Mouse (Mus musculus) embryo, embryonic 11 days (tissue): ENCODE measurements at regions not wholly inside any gene's neighbourhood (a gene's known extent, or its start where the extent isn't known, plus 50 kb on each side); places are given as distances from the start of the nearest gene placed in this dataset.

Experiments
- DNase-seq: peaks from one replicate; pipeline ENCODE4 v3.0.0-alpha.2; 2015

DNA sequence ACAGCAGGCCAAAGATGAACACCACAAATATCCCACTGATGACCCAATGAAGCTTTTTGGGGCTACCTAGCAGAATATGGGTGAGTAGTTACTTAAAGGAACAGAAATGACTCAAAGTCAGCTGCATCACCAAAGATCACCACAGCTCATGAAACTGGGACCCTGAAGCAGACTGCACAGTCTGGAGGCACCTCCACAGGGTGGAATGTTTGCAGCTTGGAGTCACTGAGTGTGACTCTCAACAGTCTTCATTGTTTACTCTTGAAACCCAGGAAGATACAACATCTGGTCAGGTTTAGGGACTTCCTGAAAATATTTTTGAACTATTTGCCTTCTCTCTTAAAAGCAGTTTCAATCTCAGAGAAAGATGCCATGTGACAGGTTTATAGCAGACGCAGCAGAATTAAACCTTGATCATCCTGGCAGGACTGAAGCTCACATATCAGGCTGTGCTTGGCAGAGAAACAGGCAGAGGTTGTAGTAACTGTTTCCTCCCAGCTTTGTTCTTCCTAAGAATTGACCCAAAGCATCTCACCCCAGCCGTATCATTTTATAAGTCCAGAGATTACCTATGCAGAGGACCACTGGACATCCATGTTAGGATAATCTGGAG lies 944.1 kb upstream of the Adgrl4 start:
- DNase-seq, result peak; percentile 1

DNA sequence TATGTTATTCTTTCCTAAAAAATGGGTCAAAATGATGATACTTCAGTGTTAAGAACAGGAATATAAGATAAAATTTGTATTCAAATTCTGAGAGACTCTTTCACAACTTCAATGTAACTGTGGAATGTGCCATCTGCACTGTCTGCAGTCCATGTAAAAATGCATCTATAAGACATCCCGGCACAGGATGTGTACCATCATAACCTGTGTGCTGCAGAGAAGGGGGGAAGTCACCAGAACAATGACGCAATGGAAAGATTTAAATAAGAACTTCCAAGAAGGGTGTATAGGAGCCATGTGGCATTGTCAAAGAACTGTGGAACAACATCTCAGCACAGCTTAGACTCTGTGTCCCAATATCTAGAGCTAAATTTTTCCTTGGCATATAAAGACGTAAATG lies 906.7 kb upstream of the Adgrl4 start:
- DNase-seq, result no peak

DNA sequence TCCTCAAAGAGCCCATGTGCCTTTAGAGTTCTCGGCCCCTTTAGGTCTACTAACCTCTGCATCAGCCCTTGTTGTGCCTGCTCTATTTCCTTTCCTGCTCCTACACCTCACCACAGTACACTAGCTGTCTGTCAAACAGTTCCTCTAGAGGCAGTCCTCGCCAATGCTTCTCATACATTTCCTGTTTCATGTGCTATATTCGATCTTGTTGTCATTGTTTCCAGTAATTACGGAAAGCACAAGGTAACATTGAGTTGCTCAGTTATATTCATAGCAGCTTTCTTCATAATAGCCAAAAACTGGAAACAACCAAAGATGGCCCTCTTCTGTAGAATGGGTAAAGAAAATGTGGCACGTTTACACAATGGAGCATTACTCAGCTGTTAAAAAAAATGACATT lies 894.6 kb upstream of the Adgrl4 start:
- no peak for DNase-seq

DNA sequence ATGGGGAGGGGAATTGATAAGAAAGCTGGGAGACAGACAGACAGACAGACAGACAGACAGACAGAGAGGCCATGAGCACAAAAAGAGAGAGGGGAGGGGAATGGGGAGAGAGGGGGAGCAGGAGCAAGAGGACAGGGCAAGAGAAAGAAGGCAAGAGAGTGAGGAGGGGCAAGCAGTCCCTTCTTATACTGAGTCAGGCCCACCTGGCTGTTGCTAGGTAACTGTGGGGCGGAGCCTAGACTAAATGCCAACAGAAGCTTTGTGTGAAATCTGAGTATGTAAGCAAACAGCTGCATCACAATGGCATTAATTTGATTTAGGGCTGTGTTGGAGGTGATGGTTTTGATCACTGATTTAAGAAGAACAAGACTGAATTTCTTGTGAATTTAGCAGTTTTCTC lies 849.2 kb upstream of the Adgrl4 start:
- DNase-seq, result peak; percentile 17

DNA sequence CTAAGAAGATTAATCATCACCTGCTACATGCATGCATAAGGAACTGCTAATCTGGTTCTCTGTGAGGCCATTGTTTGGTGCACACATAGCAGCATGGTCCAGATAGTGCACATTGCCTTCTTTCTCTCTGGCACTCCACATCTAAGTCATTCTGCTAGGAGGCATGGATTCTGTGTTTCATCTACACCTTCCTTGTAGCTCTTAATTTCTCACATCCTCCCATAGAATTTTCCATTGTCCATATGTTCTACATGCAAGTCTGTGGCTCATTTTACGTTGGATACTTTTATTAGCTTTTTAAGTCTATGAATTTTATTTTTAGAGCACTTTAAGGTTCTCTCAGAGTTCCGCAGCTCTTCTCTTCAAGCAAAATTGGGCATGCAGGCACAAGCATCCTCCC lies 846.7 kb upstream of the Adgrl4 start:
- DNase-seq, result no peak

DNA sequence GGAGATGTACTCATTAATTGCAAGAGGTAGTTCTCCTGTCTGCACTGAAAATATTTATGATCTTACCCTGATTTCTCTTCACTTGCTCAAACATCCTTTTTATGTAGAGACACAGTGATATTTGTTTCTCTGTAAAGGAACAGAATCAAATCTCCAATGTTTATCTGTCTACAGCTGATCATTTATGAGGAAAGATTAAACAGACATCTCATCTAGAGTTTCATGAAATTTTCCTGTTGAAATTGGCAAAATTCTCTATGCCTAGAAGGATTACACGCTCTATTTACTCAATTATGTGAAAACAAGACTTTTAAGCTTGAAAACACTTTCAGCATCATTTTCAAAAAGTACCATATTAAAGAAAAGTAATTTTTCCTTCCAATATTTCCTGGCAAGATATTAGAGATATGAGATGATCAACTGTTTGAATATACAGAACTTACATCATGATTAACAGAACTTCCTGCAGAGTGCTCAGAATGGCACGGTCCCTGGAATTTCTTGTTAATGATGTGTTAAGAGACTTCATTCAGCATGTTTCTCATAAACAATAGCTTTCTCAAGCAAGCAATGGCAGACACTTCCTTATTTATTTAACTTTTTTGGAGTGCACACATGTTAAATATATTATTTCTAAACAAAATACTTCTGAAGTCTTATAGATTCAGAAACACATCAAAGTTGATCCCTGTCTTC lies 834.1 kb upstream of the Adgrl4 start:
- no peak for DNase-seq

DNA sequence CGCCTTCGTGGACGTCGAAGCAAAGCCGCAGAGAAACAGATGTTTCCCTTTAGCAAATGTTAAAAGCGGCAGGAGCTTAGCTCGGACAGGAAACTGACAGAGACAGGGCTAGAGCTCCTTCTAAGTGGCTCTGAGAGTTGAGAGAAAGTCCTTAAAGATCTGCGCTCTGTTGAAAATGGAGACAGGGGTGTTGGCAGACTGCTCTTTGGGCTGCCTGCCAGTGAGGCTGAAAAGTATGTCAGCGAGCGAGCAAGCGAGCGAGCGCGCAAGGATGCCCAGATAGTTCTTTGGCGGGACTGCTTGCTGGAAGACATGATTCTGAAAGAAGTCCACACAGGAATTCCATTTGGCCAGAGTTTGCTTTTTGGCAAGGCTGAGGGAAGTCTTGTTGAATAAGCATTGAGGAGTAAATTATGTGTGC lies 827.0 kb upstream of the Adgrl4 start:
- peak; percentile 28 for DNase-seq

DNA sequence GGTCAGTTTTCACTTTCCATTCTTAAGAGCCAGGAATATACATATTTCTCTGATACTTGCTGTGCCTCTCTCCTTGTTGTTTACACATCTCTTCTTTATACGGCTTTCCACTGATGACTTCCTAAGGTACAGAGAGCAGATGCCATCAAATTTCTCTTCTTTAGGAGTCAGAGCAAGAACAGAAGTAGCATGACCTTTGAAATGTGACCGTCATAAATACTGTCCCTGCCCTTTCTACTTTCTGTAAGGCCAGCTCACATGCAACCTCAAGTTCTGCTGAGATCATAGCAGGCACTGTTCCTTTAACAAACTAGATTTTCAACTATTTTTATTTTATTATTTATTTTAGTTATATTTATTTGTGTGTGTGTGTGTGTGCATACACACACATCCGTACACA lies 800.1 kb upstream of the Adgrl4 start:
- no peak for DNase-seq

DNA sequence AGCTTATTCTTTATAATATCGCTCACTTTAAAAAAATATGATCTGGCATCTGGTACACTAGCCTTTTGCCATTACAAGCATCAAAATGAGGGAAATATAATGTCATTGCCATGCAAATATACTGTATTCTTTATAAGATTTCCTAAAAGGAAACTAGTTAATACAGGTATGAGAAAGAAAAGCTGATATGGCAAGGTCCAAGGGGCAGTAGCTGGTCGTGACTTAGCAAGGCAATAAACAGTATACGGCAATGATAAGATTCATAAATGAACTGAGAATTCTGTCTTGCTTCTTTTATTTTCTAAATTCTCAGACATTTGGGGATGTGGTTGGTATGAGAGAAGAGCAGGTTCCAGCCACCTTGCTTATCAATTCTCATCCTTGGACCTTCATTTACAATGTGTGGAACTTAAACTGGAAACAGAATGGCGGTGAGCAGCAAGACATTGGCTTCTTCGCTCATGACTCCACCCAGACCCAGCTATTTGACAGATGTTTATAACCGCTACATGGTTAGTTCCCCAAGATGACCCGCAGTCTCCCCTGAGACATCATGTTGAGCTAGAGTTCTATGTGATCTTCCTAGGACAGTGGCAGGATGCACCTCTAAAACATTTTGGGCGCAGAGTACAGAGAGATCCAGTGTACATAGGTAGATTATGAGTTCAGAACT lies 797.5 kb upstream of the Adgrl4 start:
- no peak for DNase-seq

DNA sequence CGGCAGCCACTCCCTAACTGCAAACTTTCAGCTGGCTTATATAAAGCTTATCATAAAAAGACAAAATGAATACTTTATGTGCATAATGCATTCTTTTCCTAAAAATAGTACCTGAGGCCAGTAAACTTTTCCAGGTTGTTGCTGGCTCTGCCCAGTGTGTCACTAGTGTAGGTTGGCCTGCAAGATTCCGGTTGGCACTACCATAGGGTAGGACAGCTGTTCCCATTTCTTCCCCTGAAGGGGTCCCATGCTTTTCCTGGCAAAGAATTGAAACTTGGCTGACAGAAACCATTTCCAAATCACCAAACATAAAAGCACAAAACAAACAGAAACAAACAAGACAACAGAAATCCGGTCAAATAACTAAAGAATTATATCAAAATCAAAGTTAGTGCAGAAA lies 789.6 kb upstream of the Adgrl4 start:
- no peak for DNase-seq

DNA sequence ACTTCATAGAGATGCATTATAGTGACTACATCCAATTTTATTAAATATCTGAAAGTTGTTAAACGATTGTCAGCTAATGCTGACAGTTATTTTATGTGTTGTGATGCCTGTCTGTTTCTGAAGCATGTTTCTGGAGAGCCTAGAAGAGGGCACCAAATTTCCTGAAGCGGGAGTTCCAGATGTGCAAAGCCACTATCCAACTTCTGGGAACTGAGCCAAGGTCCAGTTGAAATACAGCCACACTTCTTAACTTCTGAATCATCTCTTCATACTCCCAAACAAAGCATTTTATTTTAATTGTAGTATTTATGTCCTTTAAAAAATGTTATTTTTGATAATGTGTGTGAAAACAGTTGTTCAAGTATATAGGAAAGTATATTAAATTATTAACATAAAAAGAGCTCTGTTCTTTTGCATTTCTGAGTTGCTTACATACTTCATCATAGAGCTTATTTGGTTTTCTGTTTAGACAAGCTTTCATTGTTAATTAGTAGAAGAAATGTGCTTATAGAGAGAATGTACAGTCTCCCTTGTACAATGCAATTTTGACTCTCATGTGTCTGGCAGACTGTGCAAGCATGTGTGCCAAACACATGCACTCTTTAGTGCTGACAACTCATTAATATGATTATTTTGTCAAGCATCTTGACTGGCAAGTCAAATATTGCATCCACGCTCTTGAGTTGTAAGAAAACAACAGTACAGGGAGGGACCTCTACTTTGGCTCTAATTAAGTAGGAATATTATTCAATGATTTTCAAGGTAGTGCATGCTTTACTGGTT lies 787.7 kb upstream of the Adgrl4 start:
- no peak for DNase-seq

DNA sequence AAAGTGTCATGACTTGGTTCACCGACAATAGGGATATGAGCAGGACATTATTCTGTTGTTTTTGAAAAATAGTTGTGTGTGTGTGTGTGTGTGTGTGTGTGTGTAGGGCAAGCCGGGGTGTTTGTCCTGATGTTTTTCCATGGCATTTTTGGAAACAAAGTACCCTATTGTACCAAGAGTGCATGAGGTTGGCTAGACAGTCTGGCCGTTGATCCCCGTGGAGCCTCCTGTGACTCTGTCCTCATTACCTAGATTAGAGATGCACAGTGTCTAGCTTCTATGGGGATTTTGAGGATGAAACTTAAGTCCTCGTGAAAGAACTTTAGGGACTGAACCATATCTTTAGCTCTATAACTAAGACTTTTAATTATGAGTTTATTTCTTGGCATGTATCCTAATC lies 741.9 kb upstream of the Adgrl4 start:
- no peak for DNase-seq

DNA sequence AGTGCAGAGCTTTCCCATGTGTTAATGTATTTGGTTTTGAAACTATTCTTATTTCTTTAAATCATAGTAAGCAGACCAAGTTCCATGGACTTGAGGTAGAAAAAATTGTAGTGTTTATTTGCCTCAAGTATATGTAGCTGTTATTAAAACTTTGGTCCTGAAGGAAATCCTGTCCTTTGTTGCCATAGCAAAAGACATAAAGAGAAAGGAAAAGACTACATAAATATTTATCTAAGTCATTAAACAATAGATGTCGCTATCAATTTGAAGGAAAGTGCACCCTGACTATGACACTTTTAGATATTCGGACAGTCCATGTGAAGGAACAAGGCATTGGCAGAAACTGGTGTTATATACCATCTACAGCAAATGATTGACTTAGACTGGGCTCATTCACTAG lies 737.7 kb upstream of the Adgrl4 start:
- no peak for DNase-seq
